Mouse (Mus musculus): ENCODE measurements around the gene Acot8.

Gene Acot8

DNA sequence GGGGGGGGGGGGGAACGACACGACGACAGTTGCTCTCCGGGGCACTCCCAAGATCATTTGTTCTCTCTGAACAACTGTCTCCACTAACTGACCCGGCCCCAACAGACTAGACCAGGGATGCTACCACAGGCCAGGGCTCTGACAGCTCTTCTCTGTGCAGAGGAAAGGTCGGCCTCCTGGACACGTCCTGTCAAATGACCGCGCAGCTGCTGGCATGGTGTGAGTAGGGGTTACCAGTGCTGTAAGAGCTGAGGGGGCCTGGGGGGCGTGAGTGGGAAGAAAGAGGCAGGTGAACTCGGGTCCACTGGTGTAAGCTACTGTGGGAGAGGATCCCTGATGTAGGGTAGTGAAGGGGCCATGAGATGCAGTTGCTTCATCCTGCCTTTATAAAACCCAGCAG lies 46.8 kb downstream of the Acot8 start:
- DNase-seq (ENCODE audit: low spot score in 2 of 2), result no peak

DNA sequence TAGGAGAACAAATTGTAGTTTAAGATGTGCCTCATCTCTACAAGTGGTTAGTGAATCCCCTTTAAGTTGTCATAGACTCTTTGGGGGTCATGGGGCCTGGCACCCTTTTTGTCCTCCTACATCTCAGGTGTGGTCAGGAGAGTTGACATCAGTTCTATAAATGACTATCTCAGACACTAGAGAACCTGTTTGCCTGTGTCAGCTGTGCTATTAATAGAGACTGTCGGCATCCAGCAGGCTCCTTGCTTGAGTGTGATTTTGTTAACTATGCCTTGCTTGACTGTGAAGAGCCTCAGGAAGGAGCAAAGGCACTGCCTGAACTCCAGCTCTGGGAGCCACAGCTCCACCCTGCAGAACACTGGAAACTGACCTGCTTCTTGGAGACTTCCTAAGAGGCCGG lies 49.9 kb downstream of the Acot8 start:
- DNase-seq (ENCODE audit: low spot score in 2 of 2), result no peak

DNA sequence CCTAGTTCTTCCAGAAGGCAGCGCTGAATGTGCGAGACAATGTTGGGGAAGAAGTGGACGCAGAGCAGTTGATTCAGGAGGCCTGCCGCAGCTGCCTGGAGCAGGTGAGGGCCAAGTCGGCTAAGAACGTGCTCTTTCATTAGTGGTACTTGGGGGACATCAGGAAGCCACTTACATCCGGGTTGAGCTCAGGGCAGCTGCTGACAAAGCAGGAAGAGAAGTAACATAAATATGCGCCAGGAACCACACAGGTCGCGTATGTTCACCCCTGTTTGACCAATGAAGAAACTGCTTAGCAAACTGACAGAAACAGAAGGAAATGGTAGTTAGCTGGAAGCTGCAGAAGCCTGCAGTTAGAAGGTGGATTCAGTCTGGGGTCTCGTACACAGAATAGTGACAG lies 50.6 kb downstream of the Acot8 start:
- DNase-seq (ENCODE audit: low spot score in 2 of 2), result no peak

DNA sequence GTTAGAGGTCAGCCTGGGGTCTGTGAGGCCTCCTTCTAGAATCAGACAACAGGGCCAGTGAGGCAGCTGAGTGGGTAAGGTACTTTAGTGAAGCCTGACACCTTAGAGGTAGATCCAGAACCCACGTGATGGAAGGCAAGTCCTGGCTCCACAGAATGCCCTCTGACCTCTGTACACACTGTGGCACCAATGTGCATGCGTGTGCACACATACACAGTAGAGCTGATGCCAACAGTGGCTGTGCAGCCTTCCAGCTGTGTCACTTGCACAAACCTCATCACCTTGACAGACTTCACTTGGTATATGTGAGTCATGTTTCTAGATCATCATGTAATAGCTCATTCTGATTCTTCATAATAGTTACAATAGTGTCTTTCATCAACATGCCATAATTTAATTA lies 52.2 kb downstream of the Acot8 start:
- DNase-seq (ENCODE audit: low spot score in 2 of 2), result no peak

DNA sequence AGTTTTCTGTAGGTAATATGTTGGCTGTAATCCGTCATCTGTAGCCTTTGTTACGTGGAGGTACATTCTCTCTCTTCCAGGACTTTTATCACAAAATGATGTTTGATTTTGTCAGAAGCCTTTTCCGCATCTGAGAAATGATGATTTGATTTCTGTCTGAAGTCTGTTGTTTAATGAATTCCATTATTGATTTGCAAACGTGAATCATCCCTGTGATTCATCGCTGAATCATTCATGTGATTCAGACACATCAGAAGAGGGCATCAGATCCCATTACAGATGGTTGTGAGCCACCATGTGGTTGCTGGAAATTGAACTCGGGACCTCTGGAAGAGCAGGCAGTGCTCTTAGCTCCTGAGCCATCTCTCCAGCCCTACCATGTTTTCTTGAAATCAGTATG lies 55.7 kb downstream of the Acot8 start:
- DNase-seq (ENCODE audit: low spot score in 2 of 2), result no peak

DNA sequence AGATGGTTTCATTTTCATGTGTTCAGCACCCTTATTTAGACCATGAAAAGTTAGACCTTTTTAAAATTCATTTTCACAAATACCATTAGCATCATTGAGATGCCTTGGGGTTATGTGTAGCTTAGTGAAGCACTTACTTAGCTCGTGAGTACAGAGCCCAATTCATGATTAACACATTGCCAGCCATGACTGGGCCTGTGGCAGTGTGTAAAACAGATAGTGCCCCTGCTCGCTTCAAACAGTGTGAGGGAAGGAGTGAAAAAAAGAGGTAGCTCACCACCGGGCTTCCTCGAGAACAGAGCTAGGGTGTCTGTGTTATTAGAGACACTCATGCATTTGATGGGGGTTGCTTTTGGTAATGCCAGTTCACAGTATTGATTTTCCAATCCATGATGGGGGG lies 56.5 kb downstream of the Acot8 start:
- no peak for DNase-seq (ENCODE audit: low spot score in 2 of 2)

DNA sequence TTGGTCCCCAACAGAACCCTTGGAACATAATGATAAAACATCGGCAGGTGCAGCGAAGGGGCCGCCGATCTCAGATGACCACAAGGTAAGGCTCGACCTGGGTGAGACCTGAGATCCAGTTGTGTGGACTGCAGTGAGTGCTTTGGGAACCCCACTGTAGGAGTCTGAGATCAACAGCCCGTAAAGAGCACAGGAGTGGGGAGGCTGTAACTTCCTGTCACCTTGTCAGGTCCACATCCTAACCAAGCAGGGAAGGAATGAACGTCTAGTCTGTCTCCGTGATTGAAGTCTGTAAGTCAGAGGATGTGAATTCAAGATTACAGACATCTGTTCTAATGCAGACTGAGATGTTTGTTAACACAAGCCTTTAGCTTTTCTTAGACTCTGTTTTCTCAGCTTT lies 58.0 kb downstream of the Acot8 start:
- no peak for DNase-seq (ENCODE audit: low spot score in 2 of 2)

DNA sequence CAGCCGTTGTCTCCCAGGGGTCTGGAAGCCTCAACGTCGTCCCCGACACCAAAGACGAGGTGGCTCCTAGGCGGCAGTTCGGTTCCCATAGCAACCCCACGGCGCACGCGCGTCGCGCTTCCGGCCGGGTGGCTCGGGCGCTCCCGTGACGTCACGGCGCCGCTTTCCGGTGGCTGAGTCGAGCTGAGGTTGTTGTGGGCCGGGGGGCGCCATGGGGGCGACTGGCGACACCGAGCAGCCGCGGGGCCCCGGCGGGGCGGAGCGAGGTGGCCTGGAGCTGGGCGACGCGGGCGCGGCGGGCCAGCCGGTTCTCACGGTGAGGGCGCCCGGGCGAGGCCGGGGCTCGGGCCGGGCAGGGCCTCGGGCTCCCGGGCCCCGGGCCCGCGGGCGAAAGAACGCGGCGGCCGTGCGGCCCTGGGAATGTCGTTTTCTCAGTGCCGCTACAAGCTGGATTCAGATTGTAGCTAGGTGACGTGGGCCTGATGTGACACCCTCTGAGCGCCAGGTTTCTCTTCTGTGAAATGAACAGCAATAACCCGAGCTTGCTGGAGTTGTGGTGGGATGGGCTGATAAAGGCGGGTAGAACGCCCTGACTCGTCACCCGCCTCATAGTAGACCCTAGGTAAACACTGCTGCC lies 58.7 kb downstream of the Acot8 start, which contains the start of the genes Wfdc3 and Dnttip1:
TSS of gene Wfdc3 (minus strand) at position 89 of the 637 bp plus-strand sequence.
TSS of gene Dnttip1 (plus strand) at position 141 of the 637 bp plus-strand sequence.
- DNase-seq (ENCODE audit: low spot score in 2 of 2), result peak; percentile 88 to 93

DNA sequence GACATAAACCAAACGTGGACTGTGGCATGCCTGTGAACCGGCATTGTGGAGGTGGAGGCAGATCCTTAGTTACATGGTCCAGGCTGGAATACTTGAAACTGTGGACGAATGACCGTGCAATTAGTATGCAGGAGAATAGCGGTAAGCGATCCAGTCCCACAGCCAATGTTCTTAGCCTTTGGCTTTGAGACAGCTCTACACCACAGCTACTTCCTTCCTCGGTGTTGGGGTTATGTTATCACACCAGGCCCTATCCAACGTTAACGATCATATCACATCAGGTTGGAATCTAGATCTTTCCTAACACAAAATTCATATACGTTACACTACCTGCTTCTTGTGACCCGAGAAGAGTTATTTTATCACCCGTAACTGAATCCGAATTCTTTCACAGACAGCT lies 59.7 kb downstream of the Acot8 start:
- DNase-seq (ENCODE audit: low spot score in 2 of 2), result no peak
